Mouse (Mus musculus): ENCODE results near the gene Irgm1. TPM values are rescaled to one million over a fixed set of nuclear protein-coding genes. Genes with fewer than 3 reads are reported as not detected.

The Irgm1 gene
- polyA plus RNA-seq, 2 experiments, result 10.4 to 16.6 TPM

DNA sequence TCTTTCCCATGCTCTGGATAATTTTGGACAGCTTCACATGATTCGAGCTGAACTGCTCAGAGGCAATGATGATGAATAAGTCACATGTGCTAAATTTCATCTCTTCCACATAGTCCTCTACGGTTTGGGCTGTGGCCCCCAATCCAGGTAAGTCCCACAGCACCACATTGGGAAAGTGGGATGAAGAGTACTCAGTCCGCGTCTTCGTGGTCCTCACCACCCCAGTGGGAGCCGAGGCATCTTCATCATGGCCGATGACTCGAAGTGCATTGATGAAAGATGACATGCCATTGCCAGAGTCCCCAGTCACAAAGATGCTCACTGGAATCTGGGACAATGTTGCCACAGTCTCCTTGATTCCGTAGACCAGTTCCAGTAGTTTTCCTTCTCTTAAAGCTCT is 5.0 kb downstream of the Irgm1 start:
- peaks cover 14% of the 10 kb centered on the region for H3K36me3 ChIP-seq (replicated peaks; ENCODE audit: control insufficient read depth, insufficient read depth, low read depth)
- H3K27ac ChIP-seq, result no peak overlapping the region
- H3K4me3 ChIP-seq (ENCODE audit: insufficient read depth in 1 of 2, low read depth in 2 of 2, low read length in 2 of 2), result no peak overlapping the region
- no peak for DNase-seq (ENCODE audit: low read depth in 3 of 3, low spot score in 3 of 3)
- H3K27me3 ChIP-seq (ENCODE audit: control insufficient read depth, insufficient read depth, low read length), result no peaks in the 10 kb centered on the region
- WGBS (ENCODE audit: insufficient replicate concordance), result 87% methylated on average over 9 of the region's 9 CpGs
- H3K9ac ChIP-seq (replicated peaks), result no peak overlapping the region
- TF ChIP-seq CTCF (IDR thresholded peaks at IDR 0.05; ENCODE audit: low read depth) (no peak), EP300 (IDR thresholded peaks at IDR 0.05; ENCODE audit: low read depth) (no peak)
- no peak overlapping the region for H3K4me2 ChIP-seq (ENCODE audit: low read depth)
- H3K9me3 ChIP-seq (ENCODE audit: control insufficient read depth, low read length), result no peaks in the 10 kb centered on the region
- H3K4me1 ChIP-seq (replicated peaks; ENCODE audit: control insufficient read depth in 2 of 2, insufficient read depth in 2 of 2, low read length in 1 of 2), result peaks cover 4 to 18% of the 10 kb centered on the region in 2 experiments
- no peak for ATAC-seq (ENCODE audit: insufficient read depth)

DNA sequence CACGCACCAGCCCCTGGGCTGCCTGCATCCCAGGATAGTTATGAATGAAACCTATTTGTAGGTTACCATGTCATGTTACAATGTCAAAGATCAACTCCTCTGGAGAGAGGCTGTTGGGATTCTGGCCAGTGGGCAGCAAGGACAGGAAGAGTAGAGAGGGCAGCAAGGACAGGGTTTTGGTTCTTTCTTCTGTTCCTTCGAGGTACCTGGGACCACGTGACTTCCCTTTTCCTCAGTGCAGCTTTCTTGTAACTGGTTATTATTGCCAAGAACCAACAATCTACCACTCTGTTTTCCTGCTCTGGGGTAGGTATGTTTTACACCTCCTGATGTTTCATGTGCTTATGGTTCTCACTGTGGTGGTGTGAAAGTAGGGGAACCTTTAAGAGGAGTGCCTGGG is 7.7 kb downstream of the Irgm1 start:
- peaks cover 14% of the 10 kb centered on the region for H3K36me3 ChIP-seq (replicated peaks; ENCODE audit: control insufficient read depth, insufficient read depth, low read depth)
- H3K4me1 ChIP-seq (replicated peaks; ENCODE audit: control insufficient read depth in 2 of 2, insufficient read depth in 2 of 2, low read length in 1 of 2), result peaks cover 2 to 4% of the 10 kb centered on the region in 2 experiments; a peak in 3 of 4 replicates
- no peak overlapping the region for H3K4me2 ChIP-seq (ENCODE audit: low read depth)
- no peak for DNase-seq (ENCODE audit: low read depth in 3 of 3, low spot score in 3 of 3)
- H3K27ac ChIP-seq, result no peak overlapping the region
- no peak overlapping the region for H3K9ac ChIP-seq (replicated peaks)
- H3K27me3 ChIP-seq (ENCODE audit: control insufficient read depth, insufficient read depth, low read length), result no peaks in the 10 kb centered on the region
- H3K4me3 ChIP-seq (ENCODE audit: insufficient read depth in 1 of 2, low read depth in 2 of 2, low read length in 2 of 2), result no peak overlapping the region
- ATAC-seq (ENCODE audit: insufficient read depth), result no peak
- no peaks in the 10 kb centered on the region for H3K9me3 ChIP-seq (ENCODE audit: control insufficient read depth, low read length)
- TF ChIP-seq EP300 (IDR thresholded peaks at IDR 0.05; ENCODE audit: low read depth) (no peak), CTCF (IDR thresholded peaks at IDR 0.05; ENCODE audit: low read depth) (no peak)
- 47% methylated on average over 3 of the region's 3 CpGs for WGBS (ENCODE audit: insufficient replicate concordance)

GRCm38 (mm10) chr11:48862784-48863319 is 8.6 kb downstream of the Irgm1 start:
- no peak overlapping the region for H3K9ac ChIP-seq (replicated peaks)
- ATAC-seq (ENCODE audit: insufficient read depth), result no peak
- 59% methylated on average over 1 of the region's 1 CpGs for WGBS (ENCODE audit: insufficient replicate concordance)

GRCm38 (mm10) chr11:48859014-48859413 is 12.5 kb downstream of the Irgm1 start:
- H3K4me1 ChIP-seq (replicated peaks; ENCODE audit: control insufficient read depth in 2 of 2, insufficient read depth in 2 of 2, low read length in 1 of 2), result peaks cover 10 to 16% of the 10 kb centered on the region in 2 experiments
- DNase-seq (ENCODE audit: low read depth in 3 of 3, low spot score in 3 of 3), result peak in 1 of 3 experiments; percentile 67
- no peak for ATAC-seq (ENCODE audit: insufficient read depth)
- no peak for TF ChIP-seq EP300 (IDR thresholded peaks at IDR 0.05; ENCODE audit: low read depth)
- TF ChIP-seq CTCF (IDR thresholded peaks at IDR 0.05; ENCODE audit: low read depth), result peak; percentile 79
- H3K36me3 ChIP-seq (replicated peaks; ENCODE audit: control insufficient read depth, insufficient read depth, low read depth), result no peaks in the 10 kb centered on the region
- under 1% methylated on average over 6 of the region's 6 CpGs for WGBS (ENCODE audit: insufficient replicate concordance)
- H3K4me2 ChIP-seq (ENCODE audit: low read depth), result peak overlapping the region; percentile 88
- no peak overlapping the region; a peak in 1 of 4 replicates for H3K4me3 ChIP-seq (ENCODE audit: insufficient read depth in 1 of 2, low read depth in 2 of 2, low read length in 2 of 2)
- H3K27me3 ChIP-seq (ENCODE audit: control insufficient read depth, insufficient read depth, low read length), result no peaks in the 10 kb centered on the region
- H3K9ac ChIP-seq (replicated peaks), result no peak overlapping the region; the same call in 1 of the 2 replicates
- no peak overlapping the region for H3K27ac ChIP-seq
- no peaks in the 10 kb centered on the region for H3K9me3 ChIP-seq (ENCODE audit: control insufficient read depth, low read length)

More at GRCm38 (mm10) chr11:48862784-48863319, 8.6 kb downstream of the Irgm1 start:
- Histone ChIP-seq H3K9me3 (ENCODE audit: control insufficient read depth, low read length) (no peaks in the 10 kb centered on the region), H3K27me3 (ENCODE audit: control insufficient read depth, insufficient read depth, low read length) (no peaks in the 10 kb centered on the region), H3K4me3 (ENCODE audit: insufficient read depth in 1 of 2, low read depth in 2 of 2, low read length in 2 of 2) (no peak overlapping the region), H3K4me1 (replicated peaks; ENCODE audit: control insufficient read depth in 2 of 2, insufficient read depth in 2 of 2, low read length in 1 of 2) (peaks cover 0 to 3% of the 10 kb centered on the region in 2 experiments; a peak in 1 of 4 replicates), H3K27ac (no peak overlapping the region), H3K4me2 (ENCODE audit: low read depth) (no peak overlapping the region), H3K36me3 (replicated peaks; ENCODE audit: control insufficient read depth, insufficient read depth, low read depth) (peaks cover 12% of the 10 kb centered on the region)
- TF ChIP-seq CTCF (IDR thresholded peaks at IDR 0.05; ENCODE audit: low read depth) (no peak), EP300 (IDR thresholded peaks at IDR 0.05; ENCODE audit: low read depth) (no peak)
- DNase-seq (ENCODE audit: low read depth in 3 of 3, low spot score in 3 of 3), result no peak

- DNase-seq (ENCODE audit: low read depth in 3 of 3, low spot score in 3 of 3), result peak in 1 of 3 experiments; percentile 75
- Histone ChIP-seq H3K27me3 (ENCODE audit: control insufficient read depth, insufficient read depth, low read length) (no peaks in the 10 kb centered on the region), H3K27ac (no peak overlapping the region), H3K4me3 (ENCODE audit: insufficient read depth in 1 of 2, low read depth in 2 of 2, low read length in 2 of 2) (peak overlapping the region; percentile 60 to 89), H3K4me1 (replicated peaks; ENCODE audit: control insufficient read depth in 2 of 2, insufficient read depth in 2 of 2, low read length in 1 of 2) (peaks cover 10 to 16% of the 10 kb centered on the region in 2 experiments), H3K9ac (replicated peaks) (peak overlapping the region; percentile 66), H3K36me3 (replicated peaks; ENCODE audit: control insufficient read depth, insufficient read depth, low read depth) (no peaks in the 10 kb centered on the region), H3K9me3 (ENCODE audit: control insufficient read depth, low read length) (no peaks in the 10 kb centered on the region; the same call in 1 of the 2 replicates), H3K4me2 (ENCODE audit: low read depth) (peak overlapping the region; percentile 88)
- peak; percentile 58 for ATAC-seq (ENCODE audit: insufficient read depth)
- under 1% methylated on average over 31 of the region's 31 CpGs for WGBS (ENCODE audit: insufficient replicate concordance)
- TF ChIP-seq CTCF (IDR thresholded peaks at IDR 0.05; ENCODE audit: low read depth) (peak; percentile 55), EP300 (IDR thresholded peaks at IDR 0.05; ENCODE audit: low read depth) (no peak; the same call in 1 of the 2 replicates)
Measured at GRCm38 (mm10) chr11:48853474-48854180, 17.9 kb downstream of the Irgm1 start.

Measured in liver, embryonic 14.5 days (tissue).